Mouse (Mus musculus) liver, adult (tissue): ENCODE results near the gene Cacfd1.

Experiments
- GATA4 ChIP-seq: IDR thresholded peaks from 2 replicates; pipeline ENCODE4 v1.6.1; 2014; ENCODE audit warnings: mild to moderate bottlenecking, low read length; ENCODE audit not compliant: insufficient replicate concordance

The Cacfd1 gene

GRCm38 (mm10) chr2:27019530-27019929 is 9.8 kb downstream of the Cacfd1 start:
- TF ChIP-seq GATA4 = no peak

GRCm38 (mm10) chr2:27021103-27021502 is 11.4 kb downstream of the Cacfd1 start:
- TF ChIP-seq GATA4 = no peak

- no peak for TF ChIP-seq GATA4
Measured at GRCm38 (mm10) chr2:27022612-27023011, 12.9 kb downstream of the Cacfd1 start.

- no peak for TF ChIP-seq GATA4
Measured at GRCm38 (mm10) chr2:27024136-27024535, 14.4 kb downstream of the Cacfd1 start.

GRCm38 (mm10) chr2:27025545-27025944 is 15.8 kb downstream of the Cacfd1 start:
- no peak for TF ChIP-seq GATA4

GRCm38 (mm10) chr2:27026332-27026731 is 16.6 kb downstream of the Cacfd1 start:
- TF ChIP-seq GATA4 = no peak

- TF ChIP-seq GATA4 = no peak
Measured at GRCm38 (mm10) chr2:27026857-27027617, 17.3 kb downstream of the Cacfd1 start.

GRCm38 (mm10) chr2:27027618-27028436 is 18.1 kb downstream of the Cacfd1 start, which contains the start of gene Slc2a6:
Gene Slc2a6 (minus strand): TSS chr2:27027998.
- no peak for TF ChIP-seq GATA4

- no peak for TF ChIP-seq GATA4
Measured at GRCm38 (mm10) chr2:27028437-27029015, 18.8 kb downstream of the Cacfd1 start.

GRCm38 (mm10) chr2:27032361-27032760 is 22.6 kb downstream of the Cacfd1 start:
- TF ChIP-seq GATA4 = no peak

- TF ChIP-seq GATA4 = no peak
Measured at GRCm38 (mm10) chr2:27036003-27036402, 26.3 kb downstream of the Cacfd1 start.

GRCm38 (mm10) chr2:27037008-27037407 is 27.3 kb downstream of the Cacfd1 start:
- no peak for TF ChIP-seq GATA4

GRCm38 (mm10) chr2:27038596-27038995 is 28.9 kb downstream of the Cacfd1 start:
- no peak for TF ChIP-seq GATA4

- TF ChIP-seq GATA4 = no peak
Measured at GRCm38 (mm10) chr2:27039286-27039685, 29.6 kb downstream of the Cacfd1 start.

GRCm38 (mm10) chr2:27042131-27042844 is 32.6 kb downstream of the Cacfd1 start:
- no peak for TF ChIP-seq GATA4
